Mouse (Mus musculus): ENCODE data around the gene St6galnac5.
"Not testable (repeated sequence)": the region's sequence is repeated elsewhere in the genome, so short reads cannot be mapped to it uniquely, and the experiment has no call there.

St6galnac5 gene

GRCm38 (mm10) chr3:152792601-152793000 is 189.4 kb downstream of the St6galnac5 start:
- no peak for DNase-seq (ENCODE audit: inconsistent ontology term)

GRCm38 (mm10) chr3:152788301-152788953 is 193.6 kb downstream of the St6galnac5 start:
- DNase-seq (ENCODE audit: inconsistent ontology term) = peak; percentile 42

- DNase-seq (ENCODE audit: inconsistent ontology term) = not testable (repeated sequence)
Measured at GRCm38 (mm10) chr3:152784353-152784752, 197.7 kb downstream of the St6galnac5 start.

GRCm38 (mm10) chr3:152783792-152784191 is 198.3 kb downstream of the St6galnac5 start:
- DNase-seq (ENCODE audit: inconsistent ontology term) = peak; percentile 66

- DNase-seq (ENCODE audit: inconsistent ontology term) = no peak
Measured at GRCm38 (mm10) chr3:152779819-152780218, 202.2 kb downstream of the St6galnac5 start.

GRCm38 (mm10) chr3:152776872-152777540 is 205.0 kb downstream of the St6galnac5 start:
- no peak for DNase-seq (ENCODE audit: inconsistent ontology term)

- DNase-seq (ENCODE audit: inconsistent ontology term) = no peak
Measured at GRCm38 (mm10) chr3:152776363-152776762, 205.7 kb downstream of the St6galnac5 start.

- DNase-seq (ENCODE audit: inconsistent ontology term) = no peak
Measured at GRCm38 (mm10) chr3:152770056-152770455, 212.0 kb downstream of the St6galnac5 start.

- DNase-seq (ENCODE audit: inconsistent ontology term) = no peak
Measured at GRCm38 (mm10) chr3:152767485-152767884, 214.6 kb downstream of the St6galnac5 start.
